Mouse (Mus musculus): ENCODE data around the gene Hes2.

GRCm38 (mm10) chr4:152160748-152161147, 2.1 kb downstream of the Hes2 start:
- TF ChIP-seq CTCF (conservative IDR thresholded peaks at IDR 0.05; ENCODE audit: low read length) (no peak), POU5F1 (IDR thresholded peaks at IDR 0.05; ENCODE audit: borderline replicate concordance, low read length) (no peak)
